Mouse (Mus musculus) testis, adult 2 months (tissue): ENCODE results near the gene Chn2. TPM values are rescaled to one million over a fixed set of nuclear protein-coding genes. Genes with fewer than 3 reads are reported as not detected.

Experiments used
- H3K27ac ChIP-seq: fragments of 200-500 bp; 2 replicates; pipeline ENCODE4 v1.5.1; 2012; ENCODE audit warnings: low read depth, low read length; ENCODE audit not compliant: control insufficient read depth, insufficient read depth
- H3K27me3 ChIP-seq: fragments of 200-500 bp; 2 replicates; pipeline ENCODE4 v1.6.1; 2012; ENCODE audit warnings: mild to moderate bottlenecking, low read length, moderate library complexity; ENCODE audit not compliant: control insufficient read depth, insufficient read depth
- H3K36me3 ChIP-seq: fragments of 200-500 bp; 2 replicates; pipeline ENCODE4 v1.6.1; 2012; ENCODE audit warnings: mild to moderate bottlenecking, low read length; ENCODE audit not compliant: control insufficient read depth, insufficient read depth
- H3K4me1 ChIP-seq: fragments of 200-500 bp; 2 replicates; pipeline ENCODE4 v1.6.1; 2012; ENCODE audit warnings: low read length; ENCODE audit not compliant: control insufficient read depth, insufficient read depth
- H3K4me3 ChIP-seq: fragments of 200-500 bp; 2 replicates; pipeline ENCODE4 v1.5.1; 2012; ENCODE audit warnings: low read depth, mild to moderate bottlenecking, low read length, moderate library complexity, mixed read lengths; ENCODE audit not compliant: control insufficient read depth
- CTCF ChIP-seq: fragments of 200-500 bp; IDR thresholded peaks from 2 replicates; pipeline ENCODE4 v1.5.1; 2012; ENCODE audit warnings: low read depth, mild to moderate bottlenecking, inconsistent platforms, low read length, moderate library complexity; ENCODE audit not compliant: control insufficient read depth, insufficient read depth, insufficient replicate concordance
- POLR2A ChIP-seq: fragments of 200-500 bp; IDR thresholded peaks from 2 replicates; pipeline ENCODE4 v1.6.1; 2012; ENCODE audit warnings: low read depth, mild to moderate bottlenecking, inconsistent platforms, low read length, moderate library complexity; ENCODE audit not compliant: control insufficient read depth
- polyA plus RNA-seq: library from polyadenylated mRNA; depleted of rRNA; stranded (reverse); fragments of >200 nt; gene quantifications from 2 replicates; pipeline ENCODE4 v1.2.3, GENCODE M21; 2012

Chn2 gene
- polyA plus RNA-seq, 1 experiment, result 637 TPM

- no peaks in the 10 kb centered on the region for H3K27me3 ChIP-seq
- no peak overlapping the region for H3K4me3 ChIP-seq
- H3K27ac ChIP-seq, result no peak overlapping the region
- no peak for TF ChIP-seq POLR2A
- no peak for TF ChIP-seq CTCF
- H3K36me3 ChIP-seq, result no peaks in the 10 kb centered on the region
- peaks cover 2% of the 10 kb centered on the region; the same call in 1 of the 2 replicates for H3K4me1 ChIP-seq
These were observed 219.1 kb downstream of the Chn2 start for GRCm38 (mm10) chr6:54258462-54258861.

- TF ChIP-seq POLR2A (no peak), CTCF (no peak)
- H3K36me3 ChIP-seq, result no peaks in the 10 kb centered on the region
- H3K4me3 ChIP-seq, result no peak overlapping the region
- no peaks in the 10 kb centered on the region for H3K27me3 ChIP-seq
- no peak overlapping the region for H3K27ac ChIP-seq
- peaks cover 2% of the 10 kb centered on the region; the same call in 1 of the 2 replicates for H3K4me1 ChIP-seq
These were observed 223.4 kb downstream of the Chn2 start for GRCm38 (mm10) chr6:54262732-54263131.

GRCm38 (mm10) chr6:54263890-54264289, 224.5 kb downstream of the Chn2 start:
- Histone ChIP-seq H3K36me3 (no peaks in the 10 kb centered on the region), H3K4me1 (peaks cover 2% of the 10 kb centered on the region; the same call in 1 of the 2 replicates), H3K4me3 (peak overlapping the region; percentile 60), H3K27ac (no peak overlapping the region), H3K27me3 (no peaks in the 10 kb centered on the region)
- no peak for TF ChIP-seq CTCF
- no peak for TF ChIP-seq POLR2A

- H3K36me3 ChIP-seq, result no peaks in the 10 kb centered on the region
- peak overlapping the region; percentile 85 for H3K4me3 ChIP-seq
- TF ChIP-seq CTCF (no peak), POLR2A (peak; percentile 58; the same call in 1 of the 2 replicates)
- no peaks in the 10 kb centered on the region for H3K27me3 ChIP-seq
- H3K4me1 ChIP-seq, result peaks cover 4% of the 10 kb centered on the region; the same call in 1 of the 2 replicates
- H3K27ac ChIP-seq, result peak overlapping the region; percentile 61
These were observed 225.2 kb downstream of the Chn2 start for GRCm38 (mm10) chr6:54264537-54264936.

DNA sequence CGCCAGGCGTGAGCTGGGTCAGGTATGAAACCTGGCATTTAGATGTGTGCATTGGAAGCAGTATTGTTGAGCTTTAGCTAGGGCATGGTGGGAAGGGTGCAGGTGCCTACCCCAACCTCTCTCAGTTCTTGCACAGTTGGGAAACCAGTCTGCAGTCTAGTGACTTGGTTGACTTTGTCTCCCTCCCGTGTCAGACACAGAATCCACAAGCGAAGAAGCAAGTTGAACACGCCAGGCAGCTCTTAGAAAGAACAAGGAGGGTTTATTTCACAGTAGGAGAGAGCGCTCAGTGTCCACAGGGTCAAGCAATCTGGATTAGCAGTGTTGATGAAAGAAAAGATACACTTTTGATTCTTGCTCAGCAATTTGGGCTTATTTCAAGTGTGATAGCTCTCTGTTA, 226.0 kb downstream of the Chn2 start:
- Histone ChIP-seq H3K27ac (no peak overlapping the region), H3K4me1 (peaks cover 4% of the 10 kb centered on the region; the same call in 1 of the 2 replicates), H3K36me3 (no peaks in the 10 kb centered on the region), H3K4me3 (peak overlapping the region; percentile 85), H3K27me3 (no peaks in the 10 kb centered on the region)
- TF ChIP-seq CTCF (no peak), POLR2A (no peak)

GRCm38 (mm10) chr6:54272556-54273378, 233.4 kb downstream of the Chn2 start:
- Histone ChIP-seq H3K4me1 (peaks cover 2% of the 10 kb centered on the region; the same call in 1 of the 2 replicates), H3K36me3 (no peaks in the 10 kb centered on the region), H3K4me3 (peak overlapping the region; percentile 41), H3K27ac (peak overlapping the region; percentile 54), H3K27me3 (no peaks in the 10 kb centered on the region)
- TF ChIP-seq POLR2A (no peak), CTCF (no peak)

DNA sequence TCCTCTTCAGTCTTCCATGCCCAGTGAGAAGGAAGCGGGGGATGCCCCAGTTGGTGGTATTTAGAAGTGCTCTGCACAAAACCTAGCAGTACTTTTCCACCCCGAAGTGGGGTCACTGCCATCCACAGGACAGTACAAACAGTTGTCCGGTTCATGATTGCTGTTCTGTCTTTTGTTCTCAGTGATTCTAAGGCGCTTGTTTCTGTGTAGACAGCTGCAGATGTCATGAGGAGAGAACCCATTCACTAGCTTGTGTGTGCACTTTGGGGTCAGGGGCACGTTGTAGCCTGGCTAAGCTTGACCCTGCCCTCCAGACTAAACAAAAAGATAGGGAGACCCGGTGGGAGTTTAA, 234.0 kb downstream of the Chn2 start:
- H3K4me3 ChIP-seq, result peak overlapping the region; percentile 41
- TF ChIP-seq CTCF (no peak), POLR2A (no peak)
- H3K27me3 ChIP-seq, result no peaks in the 10 kb centered on the region
- no peak overlapping the region for H3K27ac ChIP-seq
- H3K36me3 ChIP-seq, result no peaks in the 10 kb centered on the region
- H3K4me1 ChIP-seq, result peaks cover 2% of the 10 kb centered on the region; the same call in 1 of the 2 replicates
